Mouse (Mus musculus): Measurements from ENCODE around the gene Bbox1. TPM values are rescaled to one million over a fixed set of nuclear protein-coding genes. Genes with fewer than 3 reads are reported as not detected.

The Bbox1 gene
- 0.04 and 0.20 TPM in 2 replicates for polyA plus RNA-seq (2015; fragmentation: Nextera tagmentation; extraction: Ambion mirVana)

DNA sequence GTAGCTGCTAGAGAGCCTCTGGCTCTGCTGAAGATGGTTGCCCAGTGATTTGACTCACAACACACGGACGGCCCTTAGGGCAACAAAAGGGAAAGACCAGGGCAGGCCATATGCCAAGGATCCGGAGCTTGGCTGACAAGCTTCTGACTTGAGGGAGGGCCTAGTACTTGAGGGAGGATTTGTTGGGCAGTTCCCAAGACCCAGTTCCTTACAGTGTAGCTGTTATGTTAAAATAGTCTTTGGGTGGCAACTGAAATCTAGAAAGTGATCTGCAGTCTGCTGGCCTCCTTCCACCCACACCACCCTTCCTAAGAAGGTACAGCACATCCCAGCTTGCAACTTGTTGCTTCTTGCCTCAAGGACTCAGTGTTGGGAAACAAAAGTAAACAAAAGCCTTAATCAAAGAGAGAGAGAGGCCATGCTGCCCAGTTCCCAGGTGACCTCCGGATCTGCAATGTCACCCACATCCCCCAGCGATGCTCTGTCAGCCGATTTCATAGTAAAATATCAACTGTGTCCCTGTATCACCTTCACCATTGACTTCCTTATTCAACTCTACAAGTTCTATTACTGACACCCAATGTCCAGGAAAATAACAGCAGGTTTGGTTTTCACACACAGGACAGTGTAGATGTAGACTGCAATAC, at the start of gene Bbox1:
Gene Bbox1, minus strand, starts transcription at position 52 of the 647 bp plus-strand sequence.
- Histone ChIP-seq H3K4me1 (replicated peaks) (no peaks in the 10 kb centered on the region), H3K4me3 (no peak within 1 kb of the TSS), H3K9ac (no peak within 1 kb of the TSS), H3K27me3 (no peaks in the 10 kb centered on the region), H3K9me3 (replicated peaks) (no peaks in the 10 kb centered on the region), H3K36me3 (no peaks in the 10 kb centered on the region), H3K27ac (no peak within 1 kb of the TSS), H3K4me2 (no peak within 1 kb of the TSS)
- ATAC-seq (replicated peaks; ENCODE audit: insufficient number of reproducible peaks, insufficient read depth, low FRiP score, low read depth): no peak
- WGBS: 71% methylated on average over 6 of the region's 6 CpGs

DNA sequence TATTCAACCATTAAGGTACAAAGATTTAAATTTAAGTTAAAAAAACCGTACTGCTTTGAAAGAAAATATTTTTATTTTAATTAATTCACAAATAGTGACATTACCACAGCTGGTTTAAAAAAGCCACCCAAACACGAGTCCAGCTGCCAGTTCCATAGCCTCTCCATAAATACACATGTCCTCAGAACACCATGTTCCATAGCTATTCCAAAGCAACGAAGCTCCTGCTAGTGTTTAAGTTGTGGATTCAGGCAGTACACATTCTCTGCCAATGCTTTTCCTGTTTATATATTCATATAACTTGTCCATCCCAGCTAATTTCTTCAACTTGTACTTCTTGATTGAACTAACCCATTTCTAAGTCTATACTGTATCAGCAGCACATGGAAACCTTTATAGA, 49.5 kb upstream of the Bbox1 start:
- H3K4me2 ChIP-seq: no peak overlapping the region
- no peak overlapping the region for H3K9ac ChIP-seq
- WGBS: 62% methylated on average over 3 of the region's 3 CpGs

DNA sequence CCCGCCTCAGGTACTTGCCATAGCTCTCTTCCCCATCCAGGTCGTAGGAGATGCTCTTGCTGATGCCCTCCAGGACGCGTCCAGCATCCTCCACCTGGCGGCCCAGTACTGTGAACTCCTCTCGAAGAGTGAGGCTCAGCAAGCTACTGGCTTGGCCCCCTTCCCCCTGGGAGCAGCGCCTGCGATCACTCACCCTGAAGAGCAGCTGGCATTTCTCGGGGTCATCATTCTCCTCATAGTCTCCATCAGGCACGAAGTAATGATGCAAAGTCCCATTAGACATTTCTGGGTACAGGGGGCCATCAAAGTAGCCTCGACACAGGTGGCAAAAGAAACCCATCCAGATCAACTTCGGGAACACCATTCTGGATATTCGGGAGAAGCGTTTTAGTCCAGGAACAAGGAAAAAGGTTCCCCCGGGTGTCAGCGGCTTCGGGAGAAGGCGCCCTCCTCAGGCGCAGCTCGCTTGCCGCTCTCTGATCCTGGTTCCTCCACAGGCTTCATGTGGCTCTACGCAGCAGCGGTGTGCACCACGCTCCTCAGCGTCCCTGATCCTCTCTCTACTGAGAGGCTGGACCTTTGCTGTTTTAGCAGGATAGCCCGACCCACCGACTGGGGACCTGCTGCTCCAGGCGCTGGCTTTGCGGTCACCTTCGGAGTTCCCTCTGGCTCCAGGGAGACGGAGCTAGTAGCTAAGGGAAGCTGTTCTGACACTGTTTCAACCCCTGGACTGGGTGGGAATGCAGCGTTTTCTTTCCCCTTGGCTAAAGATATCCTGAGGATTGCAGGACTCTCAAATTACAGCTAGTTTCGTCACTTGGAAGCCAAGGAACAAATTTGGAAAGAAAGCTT, 48.3 kb upstream of the Bbox1 start, which contains the start of gene Fibin:
Gene Fibin, minus strand, starts transcription at position 752 of the 852 bp plus-strand sequence.
- H3K4me3 ChIP-seq: peak within 1 kb of the TSS; percentile 47
- H3K4me1 ChIP-seq (replicated peaks): 0 out of 2 replicates have a peak, but pooled peaks cover 6% of the 10 kb centered on the region
- peaks cover 5% of the 10 kb centered on the region; the same call in 1 of the 2 replicates for H3K27me3 ChIP-seq
- peak within 1 kb of the TSS; percentile 42 for H3K9ac ChIP-seq
- no peaks in the 10 kb centered on the region for H3K36me3 ChIP-seq
- H3K27ac ChIP-seq: peak within 1 kb of the TSS; percentile 33; the same call in 1 of the 2 replicates
- ATAC-seq (replicated peaks; ENCODE audit: insufficient number of reproducible peaks, insufficient read depth, low FRiP score, low read depth): peak; percentile 43; the same call in 1 of the 2 replicates
- WGBS: 2% methylated on average over 33 of the region's 33 CpGs
- no peaks in the 10 kb centered on the region for H3K9me3 ChIP-seq (replicated peaks)
- H3K4me2 ChIP-seq: peak within 1 kb of the TSS; percentile 78

More for the DNA sequence above, 49.5 kb upstream of the Bbox1 start:
- no peaks in the 10 kb centered on the region for H3K36me3 ChIP-seq
- no peaks in the 10 kb centered on the region for H3K9me3 ChIP-seq (replicated peaks)
- no peak overlapping the region for H3K4me3 ChIP-seq
- no peak for ATAC-seq (replicated peaks; ENCODE audit: insufficient number of reproducible peaks, insufficient read depth, low FRiP score, low read depth)
- no peak overlapping the region for H3K27ac ChIP-seq
- H3K4me1 ChIP-seq (replicated peaks): 0 out of 2 replicates have a peak, but pooled peaks cover 6% of the 10 kb centered on the region
- peaks cover 5% of the 10 kb centered on the region; the same call in 1 of the 2 replicates for H3K27me3 ChIP-seq

DNA sequence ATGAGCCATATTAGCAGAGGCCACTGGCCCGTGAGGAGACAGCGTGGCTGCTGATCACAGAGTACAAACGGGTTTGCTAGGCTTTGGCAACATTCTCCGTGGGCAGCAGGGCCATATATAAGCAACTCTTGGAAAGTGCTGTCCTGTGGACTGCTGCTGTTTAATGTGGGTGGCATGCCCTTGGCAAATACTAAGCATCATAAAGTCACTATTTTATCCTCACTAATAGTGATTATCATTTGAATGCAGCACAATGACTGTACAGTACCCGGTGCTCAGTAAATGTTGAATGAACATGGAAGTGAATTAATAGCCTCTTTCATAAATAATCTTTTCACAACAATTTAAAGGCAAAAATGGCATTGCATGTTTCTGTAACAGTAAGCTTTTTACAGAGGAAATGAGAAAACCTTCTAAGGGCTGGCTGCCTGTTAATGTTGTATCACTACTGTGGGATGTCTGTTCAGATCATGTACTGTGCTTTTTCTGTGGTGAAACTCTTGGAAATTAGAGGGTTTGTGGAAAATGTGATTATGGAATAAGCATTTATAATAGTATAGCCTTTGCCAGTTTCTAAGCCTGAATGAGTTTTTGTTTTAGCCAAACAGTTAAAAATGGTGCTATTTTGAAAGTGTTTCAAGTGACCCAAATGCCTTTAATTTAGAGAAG, 39.1 kb upstream of the Bbox1 start:
- Histone ChIP-seq H3K4me3 (no peak overlapping the region), H3K9ac (no peak overlapping the region), H3K4me1 (replicated peaks) (no peaks in the 10 kb centered on the region), H3K27ac (no peak overlapping the region), H3K36me3 (no peaks in the 10 kb centered on the region), H3K4me2 (no peak overlapping the region), H3K9me3 (replicated peaks) (no peaks in the 10 kb centered on the region), H3K27me3 (no peaks in the 10 kb centered on the region)
- no peak for ATAC-seq (replicated peaks; ENCODE audit: insufficient number of reproducible peaks, insufficient read depth, low FRiP score, low read depth)
- 79% methylated on average over 5 of the region's 5 CpGs for WGBS

DNA sequence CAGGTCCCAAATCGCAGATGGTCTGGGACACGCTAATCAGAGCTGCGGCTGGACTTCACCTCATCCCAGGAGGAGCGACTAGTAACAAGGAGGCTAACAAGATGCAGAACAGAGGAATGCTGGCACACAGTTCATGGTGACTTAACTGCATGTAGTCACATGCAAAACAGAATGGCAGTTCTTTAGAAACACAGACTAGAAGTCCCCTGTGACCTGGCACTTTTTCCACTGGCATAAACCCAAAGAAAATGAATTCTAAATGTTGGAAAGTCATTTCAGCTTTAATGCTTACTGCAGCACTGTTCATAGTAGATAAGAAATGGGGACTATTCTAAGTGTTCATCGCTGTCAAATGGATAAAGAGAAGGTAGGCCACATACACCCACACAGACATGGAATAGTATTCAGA, 37.5 kb upstream of the Bbox1 start:
- Histone ChIP-seq H3K27ac (no peak overlapping the region), H3K27me3 (no peaks in the 10 kb centered on the region), H3K9ac (no peak overlapping the region), H3K9me3 (replicated peaks) (no peaks in the 10 kb centered on the region), H3K4me3 (no peak overlapping the region), H3K4me1 (replicated peaks) (no peaks in the 10 kb centered on the region), H3K4me2 (no peak overlapping the region), H3K36me3 (no peaks in the 10 kb centered on the region)
- WGBS: 50% methylated on average over 5 of the region's 5 CpGs
- ATAC-seq (replicated peaks; ENCODE audit: insufficient number of reproducible peaks, insufficient read depth, low FRiP score, low read depth): no peak

DNA sequence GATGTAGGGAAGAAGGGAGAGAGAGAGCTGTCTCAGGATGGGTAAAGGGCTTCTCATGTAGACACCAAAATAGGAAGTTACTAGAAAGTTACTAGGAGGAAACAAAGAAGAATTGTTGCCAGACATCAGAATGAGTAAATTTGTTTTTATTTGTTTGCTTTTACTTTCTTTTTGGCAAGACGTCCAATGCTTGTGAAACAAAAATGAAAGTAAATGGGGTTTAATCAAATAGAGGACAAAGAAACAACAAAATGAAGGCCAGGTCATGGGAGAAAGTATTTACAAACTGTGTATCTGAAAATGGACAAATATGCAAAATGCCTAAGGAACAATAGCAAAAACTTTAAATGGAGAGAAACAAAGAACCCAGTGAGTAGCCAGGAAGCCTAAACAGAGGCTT, 37.0 kb upstream of the Bbox1 start:
- WGBS: 60% methylated on average over 1 of the region's 1 CpGs
- Histone ChIP-seq H3K4me2 (no peak overlapping the region), H3K9ac (no peak overlapping the region), H3K9me3 (replicated peaks) (no peaks in the 10 kb centered on the region), H3K4me1 (replicated peaks) (no peaks in the 10 kb centered on the region), H3K4me3 (no peak overlapping the region), H3K36me3 (no peaks in the 10 kb centered on the region), H3K27me3 (no peaks in the 10 kb centered on the region), H3K27ac (no peak overlapping the region)
- no peak for ATAC-seq (replicated peaks; ENCODE audit: insufficient number of reproducible peaks, insufficient read depth, low FRiP score, low read depth)

DNA sequence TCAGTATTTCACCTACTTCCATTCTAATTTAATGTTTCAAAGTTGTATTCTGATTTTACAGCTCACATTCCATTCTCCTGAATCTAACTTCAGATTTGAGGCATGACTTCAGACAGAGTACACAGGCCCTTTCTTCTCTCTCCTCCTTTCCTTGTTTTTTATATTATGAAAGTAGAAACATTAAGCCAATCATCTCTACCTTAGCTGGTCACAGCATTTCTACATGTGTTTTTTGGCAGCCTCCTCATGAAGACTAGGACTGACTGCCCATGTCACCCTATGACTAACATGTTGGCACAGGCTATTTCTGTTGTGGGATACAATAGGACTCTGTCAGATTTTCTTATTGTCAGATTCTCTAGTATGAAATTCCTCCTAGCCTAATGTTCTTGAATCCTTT, 14.6 kb upstream of the Bbox1 start:
- H3K4me3 ChIP-seq: no peak overlapping the region
- H3K9me3 ChIP-seq (replicated peaks): no peaks in the 10 kb centered on the region
- no peaks in the 10 kb centered on the region for H3K36me3 ChIP-seq
- H3K4me2 ChIP-seq: no peak overlapping the region
- H3K9ac ChIP-seq: no peak overlapping the region
- H3K27ac ChIP-seq: no peak overlapping the region
- no peak for ATAC-seq (replicated peaks; ENCODE audit: insufficient number of reproducible peaks, insufficient read depth, low FRiP score, low read depth)
- no peaks in the 10 kb centered on the region for H3K27me3 ChIP-seq
- H3K4me1 ChIP-seq (replicated peaks): no peaks in the 10 kb centered on the region

DNA sequence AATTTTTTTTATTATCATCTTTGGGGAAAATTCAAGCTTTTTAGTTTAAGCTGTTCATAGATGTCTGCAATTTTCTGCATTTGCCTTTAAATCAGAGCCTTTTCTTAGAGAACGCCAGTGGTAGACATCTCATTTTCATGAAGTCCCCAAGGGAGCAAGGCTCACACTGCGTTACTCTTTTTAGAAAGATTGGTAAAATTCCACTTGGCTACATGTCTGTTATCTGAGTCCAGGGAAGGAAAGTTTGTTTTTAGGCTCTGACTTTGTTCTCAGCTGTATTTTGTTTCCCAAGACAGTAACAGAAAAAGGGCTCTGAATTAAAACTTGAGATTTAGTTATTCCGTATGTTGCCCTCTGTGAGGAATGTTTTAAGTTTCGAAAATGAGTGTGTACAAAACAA, 5.6 kb upstream of the Bbox1 start:
- no peak overlapping the region for H3K4me2 ChIP-seq
- no peak overlapping the region for H3K4me3 ChIP-seq
- no peaks in the 10 kb centered on the region for H3K9me3 ChIP-seq (replicated peaks)
- no peak overlapping the region for H3K27ac ChIP-seq
- WGBS: 52% methylated on average over 4 of the region's 4 CpGs
- no peaks in the 10 kb centered on the region for H3K4me1 ChIP-seq (replicated peaks)
- H3K9ac ChIP-seq: no peak overlapping the region
- no peak for ATAC-seq (replicated peaks; ENCODE audit: insufficient number of reproducible peaks, insufficient read depth, low FRiP score, low read depth)
- H3K36me3 ChIP-seq: no peaks in the 10 kb centered on the region
- no peaks in the 10 kb centered on the region for H3K27me3 ChIP-seq

DNA sequence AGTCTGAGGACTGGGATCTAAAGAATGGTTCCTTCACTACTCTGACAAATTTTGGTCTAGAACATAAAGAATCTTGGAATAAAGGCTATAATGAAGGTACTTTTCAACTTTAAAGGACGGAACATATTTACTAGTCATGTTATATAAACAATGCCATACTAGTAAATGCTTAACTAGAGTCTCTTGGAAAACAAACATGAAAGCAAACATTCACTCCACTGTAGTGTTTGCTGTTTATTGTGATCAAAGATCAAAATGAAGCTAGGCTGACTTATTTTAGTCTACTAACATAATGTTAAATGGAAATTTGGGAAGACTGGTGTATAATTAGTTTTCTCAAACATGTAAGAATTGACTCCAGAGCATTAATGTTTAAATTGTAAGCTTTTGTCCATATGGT, 4.9 kb upstream of the Bbox1 start:
- no peaks in the 10 kb centered on the region for H3K36me3 ChIP-seq
- no peak overlapping the region for H3K9ac ChIP-seq
- no peaks in the 10 kb centered on the region for H3K4me1 ChIP-seq (replicated peaks)
- H3K4me3 ChIP-seq: no peak overlapping the region
- H3K4me2 ChIP-seq: no peak overlapping the region
- ATAC-seq (replicated peaks; ENCODE audit: insufficient number of reproducible peaks, insufficient read depth, low FRiP score, low read depth): no peak
- H3K27me3 ChIP-seq: no peaks in the 10 kb centered on the region
- no peak overlapping the region for H3K27ac ChIP-seq
- H3K9me3 ChIP-seq (replicated peaks): no peaks in the 10 kb centered on the region
- WGBS: 70% methylated on average over 1 of the region's 1 CpGs

DNA sequence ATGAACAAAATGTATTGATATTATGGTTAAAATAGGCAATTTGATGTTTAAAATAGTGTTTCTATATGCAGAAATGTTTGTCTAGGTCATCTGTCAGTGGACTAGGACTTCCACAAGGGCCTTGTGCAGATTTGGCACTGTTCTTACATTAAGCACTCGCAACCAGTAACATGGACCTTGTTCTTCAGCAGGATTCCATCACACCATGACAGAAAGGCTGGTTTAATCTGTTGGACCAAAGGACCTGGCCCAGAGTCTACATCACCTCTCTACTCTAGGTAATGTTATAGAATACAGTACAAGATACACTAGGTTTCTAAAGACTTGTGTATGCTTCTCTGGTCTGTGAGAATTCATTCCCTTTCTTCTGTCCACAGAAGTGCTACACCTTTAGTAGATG, 4.4 kb upstream of the Bbox1 start:
- ATAC-seq (replicated peaks; ENCODE audit: insufficient number of reproducible peaks, insufficient read depth, low FRiP score, low read depth): no peak
- 85% methylated on average over 1 of the region's 1 CpGs for WGBS
- Histone ChIP-seq H3K36me3 (no peaks in the 10 kb centered on the region), H3K4me3 (no peak overlapping the region), H3K27ac (no peak overlapping the region), H3K9me3 (replicated peaks) (no peaks in the 10 kb centered on the region), H3K4me1 (replicated peaks) (no peaks in the 10 kb centered on the region), H3K27me3 (no peaks in the 10 kb centered on the region), H3K4me2 (no peak overlapping the region), H3K9ac (no peak overlapping the region)

DNA sequence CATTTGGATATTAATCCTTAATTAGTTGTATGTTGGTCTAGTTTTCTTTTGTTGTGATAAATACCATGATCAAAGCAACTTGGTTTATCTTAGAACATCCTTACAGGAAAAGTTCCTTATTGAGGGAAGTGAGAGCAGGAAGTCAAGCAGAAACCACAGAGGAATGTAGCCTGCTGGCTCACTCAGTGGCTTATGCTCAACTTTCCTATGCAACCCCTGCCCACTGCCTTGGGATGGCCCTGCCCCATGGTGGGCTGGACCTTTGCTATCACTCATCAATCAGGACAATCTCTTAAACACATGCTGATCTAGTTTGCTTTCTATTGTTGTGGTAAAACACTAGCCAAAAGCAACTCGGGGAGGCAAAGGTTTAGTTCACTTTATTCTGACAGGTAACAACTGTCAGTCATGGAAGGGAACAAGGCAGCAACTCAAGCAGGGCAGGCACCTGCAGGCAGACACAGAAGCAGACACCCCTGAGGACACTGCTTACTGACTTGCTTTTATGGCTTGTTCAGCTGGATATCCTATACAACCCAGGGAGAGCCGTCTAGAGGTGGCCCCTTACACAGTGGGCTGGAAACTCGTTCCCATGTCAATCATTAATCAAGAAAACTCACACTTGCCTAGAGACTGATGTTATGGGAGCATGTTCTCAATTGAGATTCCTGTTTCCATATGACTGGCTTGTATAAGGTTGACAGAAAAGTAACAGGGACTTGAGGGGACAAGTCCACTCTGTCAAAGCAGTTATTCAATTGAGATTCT, 1.9 kb upstream of the Bbox1 start:
- Histone ChIP-seq H3K9ac (no peak overlapping the region), H3K27ac (no peak overlapping the region), H3K36me3 (no peaks in the 10 kb centered on the region), H3K27me3 (no peaks in the 10 kb centered on the region), H3K4me1 (replicated peaks) (no peaks in the 10 kb centered on the region), H3K4me3 (no peak overlapping the region), H3K4me2 (no peak overlapping the region), H3K9me3 (replicated peaks) (no peaks in the 10 kb centered on the region)
- no peak for ATAC-seq (replicated peaks; ENCODE audit: insufficient number of reproducible peaks, insufficient read depth, low FRiP score, low read depth)
- 43% methylated on average over 3 of the region's 3 CpGs for WGBS

Data from heart, embryonic 15.5 days (tissue).